In the genomic region with DNA sequence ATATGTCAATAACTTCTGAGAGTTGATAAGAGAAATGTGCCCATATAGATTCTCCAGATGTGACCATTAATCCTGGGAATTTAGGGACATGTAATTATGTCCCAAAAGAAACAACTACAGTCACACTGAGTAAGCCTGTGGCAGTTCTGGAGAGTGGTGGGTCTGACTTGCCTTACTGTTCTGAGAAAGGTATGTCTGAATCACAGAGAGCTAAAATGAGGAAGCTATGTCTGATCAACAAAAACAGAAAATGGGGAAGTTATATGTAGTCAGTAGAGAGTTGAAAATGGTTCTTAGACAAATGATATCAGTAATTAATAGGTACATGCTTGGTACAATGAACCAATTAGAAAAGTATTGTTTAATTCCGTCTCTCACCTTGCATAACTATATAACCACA, we compare ENCODE assay signal across 31 mouse cellular contexts. TPM values are rescaled to one million over a fixed set of nuclear protein-coding genes. Genes with fewer than 3 reads are reported as not detected.
DNase-seq lines count a peak whose midpoint lies in the region; ATAC-seq and TF ChIP-seq lines count a peak whose summit lies in the region.
"Had no signal": no experiment of that assay in that cellular context is flagged by ENCODE, and none has a peak within 500 bp of the region (broad histone marks: within the 10 kb centered on the region; RNA-seq: fewer than 3 reads in every experiment).

No protein-coding gene starts in this region.

- 86% methylated on average over 1 of the region's 1 CpGs for WGBS in kidney, adult 2 months

- no peak overlapping the region for H3K4me3 ChIP-seq in kidney, adult 2 months (ENCODE audit: insufficient read depth, low read depth, low read length)
- H3K4me3 ChIP-seq: forebrain, embryonic 12.5 days; left cerebral cortex, adult 2 months; limb, embryonic 12.5 days; liver, embryonic 15.5 days had no signal

- no peaks in the 10 kb centered on the region for H3K4me1 ChIP-seq in kidney, adult 2 months (ENCODE audit: control insufficient read depth, insufficient read depth, low read length)
- H3K4me1 ChIP-seq: forebrain, embryonic 12.5 days; limb, embryonic 12.5 days; liver, embryonic 15.5 days had no signal

- H3K27me3 ChIP-seq in kidney, adult 2 months (replicated peaks; ENCODE audit: control insufficient read depth, insufficient read depth, low read length) = no peaks in the 10 kb centered on the region
- H3K27me3 ChIP-seq: forebrain, embryonic 12.5 days; limb, embryonic 12.5 days; liver, embryonic 15.5 days had no signal

- peak; percentile 34 to 38 for DNase-seq in spleen, postnatal 36 days (ENCODE audit: low spot score in 2 of 2)
- no peak for DNase-seq in spleen, adult 12 weeks (ENCODE audit: low spot score)
- no peak for DNase-seq in adrenal gland, postnatal 14 days
- no peak for DNase-seq in kidney, adult 2 months
- DNase-seq: adrenal gland, postnatal 25 days; cerebellum, adult 11-12 months; cerebellum, postnatal 10 days; forebrain, postnatal 0 days; heart, postnatal 14 days; kidney, adult 9 months; kidney, postnatal 10 days; lung, embryonic 14.5 days; lung, postnatal 4 days; midbrain, embryonic 14.5 days; thymus, postnatal 14 days had no signal

- no peaks in the 10 kb centered on the region for H3K36me3 ChIP-seq in kidney, adult 2 months (ENCODE audit: control insufficient read depth, insufficient read depth, low read length)
- H3K36me3 ChIP-seq: forebrain, embryonic 12.5 days; limb, embryonic 12.5 days; liver, embryonic 15.5 days had no signal

- H3K27ac ChIP-seq in kidney, adult 2 months (ENCODE audit: insufficient read depth, low read depth, low read length) = no peak overlapping the region
- H3K27ac ChIP-seq: forebrain, embryonic 12.5 days; left cerebral cortex, adult 2 months; limb, embryonic 12.5 days; liver, embryonic 15.5 days had no signal

- no peak for TF ChIP-seq CTCF in kidney, adult 2 months (conservative IDR thresholded peaks at IDR 0.05; ENCODE audit: insufficient read depth, insufficient read length, low read depth, low read length)

- TF ChIP-seq POLR2A in kidney, adult 2 months (IDR thresholded peaks at IDR 0.05; ENCODE audit: low read depth, low read length) = no peak

- peak; percentile 88 for ATAC-seq in common myeloid progenitor, adult 5-6 weeks (replicated peaks; ENCODE audit: low read depth, poor library complexity, severe bottlenecking)
- peak; percentile 68 for ATAC-seq in monocyte, adult 5-6 weeks (replicated peaks; ENCODE audit: insufficient number of reproducible peaks, low FRiP score, low TSS enrichment, poor library complexity, severe bottlenecking)
- no peak for ATAC-seq in erythroblast, adult 5-6 weeks (replicated peaks; ENCODE audit: low FRiP score, poor library complexity, severe bottlenecking)
- ATAC-seq: forebrain, postnatal 0 days; hindbrain, embryonic 16.5 days had no signal

RNA-seq across cellular contexts. Expression of a gene that starts 26.7 kb away (rescaled TPM):
- 0.14 and 0.15 TPM in 2 replicates for total RNA-seq in common myeloid progenitor, adult 5-6 weeks (2017)
- 0.19 to 0.67 TPM (median 0.53 TPM) in 3 replicates for total RNA-seq in monocyte, adult 5-6 weeks (2017)
- 0.15 TPM in 1 of 2 replicates, not detected in the other for total RNA-seq in adrenal gland, postnatal 14 days (2021)
- 0.03 TPM in 1 of 2 replicates, not detected in the other for polyA plus RNA-seq in kidney, adult 2 months (2012; rRNA removed)
- total RNA-seq in erythroblast, adult 5-6 weeks (2015; ENCODE audit: low replicate concordance) = not detected in 2 replicates
- total RNA-seq in erythroblast, adult 5-6 weeks (2017; ENCODE audit: low replicate concordance) = not detected in 2 replicates
- total RNA-seq: adrenal gland, postnatal 25 days; forebrain, postnatal 0 days; gastrocnemius, adult 8-10 months; layer of hippocampus, postnatal 10 days; liver, adult 2 months had no signal
- polyA plus RNA-seq: cortical plate, adult 2 months; forebrain, embryonic 12.5 days; gonadal fat pad, adult 2 months; heart, embryonic 14.5 days; intestine, embryonic 14.5 days; liver, adult 2 months; liver, embryonic 15.5 days; neural tube, embryonic 11.5 days had no signal

RNA-seq across cellular contexts. Expression of a gene that starts 27.1 kb away (rescaled TPM):
- total RNA-seq in common myeloid progenitor, adult 5-6 weeks (2017) = 24.2 and 29.3 TPM in 2 replicates
- total RNA-seq in monocyte, adult 5-6 weeks (2017) = 28.4 to 35.3 TPM (median 33.8 TPM) in 3 replicates
- 0.89 and 3.5 TPM in 2 replicates for total RNA-seq in adrenal gland, postnatal 14 days (2021)
- polyA plus RNA-seq in kidney, adult 2 months (2012; rRNA removed) = 0.15 and 0.84 TPM in 2 replicates
- 0.38 and 1.3 TPM in 2 replicates for total RNA-seq in erythroblast, adult 5-6 weeks (2015; ENCODE audit: low replicate concordance)
- 1.1 and 3.1 TPM in 2 replicates for total RNA-seq in erythroblast, adult 5-6 weeks (2017; ENCODE audit: low replicate concordance)

Comparison
In these comparisons a context has a peak if more than half of its experiments do, and no peak if none do; other contexts are left out.
1. DNase-seq: peak in spleen, postnatal 36 days (2 of 2); none in spleen, adult 12 weeks (single experiment), adrenal gland, postnatal 14 days (single experiment) and kidney, adult 2 months (single experiment).